Mouse (Mus musculus) midbrain, embryonic 14.5 days (tissue): ENCODE measurements around the gene Igsf21. TPM values are rescaled to one million over a fixed set of nuclear protein-coding genes. Genes with fewer than 3 reads are reported as not detected.

Experiments
- ATAC-seq: fragments of 200-750 bp; cut with Nextera tagmentation; 2 replicates; pipeline ENCODE4 v1.8.0; 2017; ENCODE audit warnings: moderate number of reproducible peaks, moderate library complexity; ENCODE audit not compliant: low FRiP score, low TSS enrichment
- DNase-seq: peaks from one replicate; pipeline ENCODE4 v3.0.0-alpha.2; 2015
- H3K27ac ChIP-seq: fragments of 300-500 bp; sonication (generic); replicated peaks from 2 replicates; pipeline ENCODE4 v1.5.1; 2014; ENCODE audit warnings: mild to moderate bottlenecking, low read depth, low read length, moderate library complexity
- H3K27me3 ChIP-seq: fragments of 300-500 bp; sonication (generic); 2 replicates; pipeline ENCODE4 v1.6.1; 2014; ENCODE audit warnings: low read length, control low read depth, mixed read lengths; ENCODE audit not compliant: control insufficient read depth, insufficient read depth
- H3K36me3 ChIP-seq: fragments of 300-500 bp; sonication (generic); 2 replicates; pipeline ENCODE4 v1.6.1; 2014; ENCODE audit warnings: low read length, control low read depth; ENCODE audit not compliant: control insufficient read depth, insufficient read depth
- H3K4me1 ChIP-seq: fragments of 300-500 bp; sonication (generic); 2 replicates; pipeline ENCODE4 v1.6.1; 2014; ENCODE audit warnings: mild to moderate bottlenecking, antibody characterized with exemption, low read length, control low read depth; ENCODE audit not compliant: control insufficient read depth, insufficient read depth
- H3K4me2 ChIP-seq: fragments of 300-500 bp; sonication (generic); 2 replicates; pipeline ENCODE4 v1.6.1; 2014; ENCODE audit warnings: mild to moderate bottlenecking, low read length, moderate library complexity
- H3K4me3 ChIP-seq: fragments of 300-500 bp; sonication (generic); replicated peaks from 2 replicates; pipeline ENCODE4 v1.5.1; 2014; ENCODE audit warnings: low read depth, low read length
- H3K9ac ChIP-seq: fragments of 300-500 bp; sonication (generic); replicated peaks from 2 replicates; pipeline ENCODE4 v1.6.1; 2014; ENCODE audit warnings: mild to moderate bottlenecking, low read length, moderate library complexity
- H3K9me3 ChIP-seq: fragments of 300-500 bp; sonication (generic); 2 replicates; pipeline ENCODE4 v1.6.1; 2016; ENCODE audit warnings: low read length, control low read depth, mixed read lengths; ENCODE audit not compliant: control insufficient read depth
- WGBS: fragments of 180-500 bp; shearing (Covaris S2); extraction: QIAGEN DNeasy Blood & Tissue Kit; methylation state at CpG from one replicate; pipeline ENCODE4 v1.1.7; 2014; 5-methylcytosine and 5-hydroxymethylcytosine counted together
- polyA plus RNA-seq: library from polyadenylated mRNA; unstranded; fragments of >200 nt; fragmentation: Nextera tagmentation; extraction: Ambion mirVana; gene quantifications from 2 replicates; pipeline ENCODE4 v1.2.1, GENCODE M21; 2014

The Igsf21 gene
- polyA plus RNA-seq, 1 experiment from 2014 or later = 64.9 TPM

DNA sequence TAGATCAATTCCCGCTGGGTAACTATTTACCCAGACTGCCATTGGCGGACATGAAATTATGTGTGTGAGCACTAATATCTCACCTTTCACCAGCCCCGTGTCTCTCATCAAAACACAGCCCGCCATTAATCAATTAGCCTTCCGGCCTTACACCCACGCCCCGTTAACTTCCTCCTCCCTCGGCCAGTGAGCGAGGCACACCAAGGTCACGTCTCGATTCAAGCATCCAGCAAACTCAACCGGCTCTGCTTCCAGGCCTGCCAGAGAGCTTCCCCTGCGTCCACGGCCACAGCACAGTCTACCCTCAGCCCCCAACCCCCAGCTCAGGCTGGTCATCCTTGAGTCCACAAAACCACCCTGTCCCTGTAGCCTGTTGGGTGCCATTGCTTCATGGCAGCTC lies 32.2 kb downstream of the Igsf21 start:
- no peak overlapping the region for H3K4me2 ChIP-seq
- DNase-seq (no peak), ATAC-seq (no peak)
- no peak overlapping the region for H3K9ac ChIP-seq
- 66% methylated on average over 14 of the region's 14 CpGs for WGBS
- no peaks in the 10 kb centered on the region for H3K27me3 ChIP-seq
- H3K4me1 ChIP-seq = peaks cover 46% of the 10 kb centered on the region
- no peaks in the 10 kb centered on the region for H3K36me3 ChIP-seq
- no peak overlapping the region for H3K27ac ChIP-seq
- H3K4me3 ChIP-seq = no peak overlapping the region
- no peaks in the 10 kb centered on the region for H3K9me3 ChIP-seq

DNA sequence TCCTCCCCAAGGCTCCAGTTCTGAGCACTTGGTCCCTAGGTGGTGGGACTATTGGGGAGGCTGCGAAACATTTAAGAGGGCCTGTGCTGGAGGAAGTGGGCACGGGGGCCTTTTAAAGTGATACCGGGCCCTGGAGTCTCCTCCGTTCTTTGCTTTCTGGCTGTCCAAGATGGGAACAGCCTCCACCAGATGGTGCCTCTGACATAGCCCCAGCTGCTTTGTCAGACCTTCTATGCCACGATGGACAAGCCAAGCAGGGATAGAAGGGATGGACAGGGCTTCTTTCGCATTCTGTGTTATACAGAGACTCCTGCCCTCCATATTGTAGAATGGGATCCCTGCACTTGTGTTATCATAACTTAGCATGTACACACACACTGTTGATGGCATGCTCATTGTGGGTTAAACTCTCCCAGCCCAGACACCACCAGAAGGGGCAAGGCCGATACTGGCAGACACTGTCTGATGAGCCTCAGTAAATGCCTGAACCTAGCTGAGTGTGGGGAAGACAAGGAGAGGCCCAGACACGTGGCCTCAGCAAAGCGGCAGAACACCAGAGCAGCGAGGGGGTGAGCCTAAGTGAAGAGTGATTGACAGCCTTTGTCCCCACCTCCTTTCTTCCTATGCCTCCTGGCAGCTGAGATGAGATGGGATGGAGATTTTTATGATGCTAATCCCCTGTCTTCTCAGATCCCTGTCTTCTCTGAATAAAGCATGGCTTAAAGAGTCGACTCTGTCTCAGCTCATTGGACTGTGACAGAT lies 36.3 kb downstream of the Igsf21 start:
- H3K36me3 ChIP-seq = no peaks in the 10 kb centered on the region
- ATAC-seq (peak; percentile 62; the same call in 1 of the 2 replicates), DNase-seq (peak; percentile 65)
- no peak overlapping the region for H3K4me2 ChIP-seq
- H3K27me3 ChIP-seq = no peaks in the 10 kb centered on the region
- peaks cover 36% of the 10 kb centered on the region for H3K4me1 ChIP-seq
- H3K9ac ChIP-seq = no peak overlapping the region
- H3K27ac ChIP-seq = peak overlapping the region; percentile 67
- H3K9me3 ChIP-seq = no peaks in the 10 kb centered on the region
- H3K4me3 ChIP-seq = no peak overlapping the region
- WGBS = 24% methylated on average over 11 of the region's 11 CpGs

DNA sequence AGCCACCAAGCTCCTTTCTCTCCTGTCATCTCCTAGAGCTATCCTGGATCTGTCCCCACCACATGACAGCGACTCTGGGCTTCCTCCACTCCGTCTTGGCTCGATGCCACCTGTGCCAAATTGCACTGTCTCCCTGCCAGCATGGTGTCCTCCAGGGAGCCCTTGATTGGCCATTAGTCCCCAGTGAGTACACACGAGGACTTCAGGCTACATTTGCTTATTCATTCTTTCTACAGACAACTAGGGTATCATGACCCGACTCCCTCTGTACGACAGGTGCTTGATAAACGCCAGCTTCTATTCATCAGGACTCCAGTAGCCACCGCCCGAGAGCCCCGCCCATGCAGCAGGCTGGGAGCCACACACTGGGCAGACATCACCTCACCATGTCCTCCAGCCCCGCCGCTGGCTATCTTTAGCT lies 40.8 kb downstream of the Igsf21 start:
- ATAC-seq (no peak), DNase-seq (peak; percentile 62)
- 65% methylated on average over 12 of the region's 12 CpGs for WGBS
- no peaks in the 10 kb centered on the region for H3K9me3 ChIP-seq
- H3K27me3 ChIP-seq = no peaks in the 10 kb centered on the region
- H3K9ac ChIP-seq = no peak overlapping the region
- H3K27ac ChIP-seq = no peak overlapping the region
- H3K4me3 ChIP-seq = no peak overlapping the region
- peaks cover 23% of the 10 kb centered on the region for H3K4me1 ChIP-seq
- H3K4me2 ChIP-seq = no peak overlapping the region
- H3K36me3 ChIP-seq = no peaks in the 10 kb centered on the region

DNA sequence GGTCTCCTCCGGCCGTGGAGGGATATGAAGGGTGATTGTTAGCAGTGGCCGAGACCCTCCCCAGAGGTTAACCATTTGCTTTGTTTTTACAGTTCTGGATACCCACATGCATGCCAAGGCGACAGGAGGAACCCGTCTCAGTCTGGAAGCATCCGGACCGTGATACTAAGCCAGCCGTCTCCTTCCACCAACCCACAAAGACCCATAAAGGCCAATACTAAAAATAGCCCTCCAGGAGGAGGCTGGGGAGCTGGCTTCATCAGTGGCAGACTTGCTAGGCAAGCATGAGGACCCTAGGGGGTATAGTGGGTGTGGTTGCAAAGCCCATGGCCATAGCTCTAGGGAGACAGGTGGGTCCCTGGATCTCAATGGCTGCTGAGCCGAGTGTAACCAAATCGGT lies 41.8 kb downstream of the Igsf21 start:
- no peak overlapping the region for H3K9ac ChIP-seq
- WGBS = 87% methylated on average over 10 of the region's 10 CpGs
- no peak overlapping the region for H3K4me3 ChIP-seq
- DNase-seq (no peak), ATAC-seq (no peak)
- H3K36me3 ChIP-seq = no peaks in the 10 kb centered on the region
- no peak overlapping the region for H3K27ac ChIP-seq
- H3K4me2 ChIP-seq = no peak overlapping the region
- H3K4me1 ChIP-seq = peaks cover 13% of the 10 kb centered on the region
- no peaks in the 10 kb centered on the region for H3K9me3 ChIP-seq
- no peaks in the 10 kb centered on the region for H3K27me3 ChIP-seq

DNA sequence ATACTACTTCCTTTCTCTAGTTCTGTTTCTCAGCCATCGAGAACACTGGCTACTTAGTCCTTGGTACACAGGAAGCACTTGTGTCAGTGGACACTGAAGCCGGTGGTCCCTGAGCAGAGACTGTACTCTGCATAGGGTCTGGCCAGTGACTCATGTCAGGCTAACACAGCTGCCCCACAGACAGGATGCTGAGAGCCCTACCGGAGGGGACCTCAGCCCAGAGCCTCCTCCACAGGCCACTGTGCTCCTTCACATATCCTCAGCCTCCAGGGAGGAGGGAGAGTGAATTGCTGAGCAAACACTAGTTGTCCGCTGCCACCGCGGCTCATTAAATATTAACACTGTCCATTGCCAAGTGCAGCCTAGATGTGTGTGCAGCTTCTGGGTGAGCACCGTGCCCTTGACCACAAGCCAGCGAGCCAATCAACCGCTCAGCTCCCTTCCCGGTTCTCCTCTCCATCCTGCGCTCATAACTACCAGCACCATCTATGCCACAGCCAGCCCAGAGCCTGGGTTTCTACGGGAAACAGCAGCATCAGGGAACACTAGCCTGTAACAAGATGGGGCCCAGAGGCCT lies 42.8 kb downstream of the Igsf21 start:
- WGBS = 80% methylated on average over 12 of the region's 12 CpGs
- Histone ChIP-seq H3K36me3 (no peaks in the 10 kb centered on the region), H3K4me1 (peaks cover 12% of the 10 kb centered on the region; the same call in 1 of the 2 replicates), H3K4me3 (no peak overlapping the region), H3K27me3 (no peaks in the 10 kb centered on the region), H3K4me2 (no peak overlapping the region), H3K9ac (no peak overlapping the region), H3K27ac (no peak overlapping the region), H3K9me3 (no peaks in the 10 kb centered on the region)
- DNase-seq (no peak), ATAC-seq (no peak)

DNA sequence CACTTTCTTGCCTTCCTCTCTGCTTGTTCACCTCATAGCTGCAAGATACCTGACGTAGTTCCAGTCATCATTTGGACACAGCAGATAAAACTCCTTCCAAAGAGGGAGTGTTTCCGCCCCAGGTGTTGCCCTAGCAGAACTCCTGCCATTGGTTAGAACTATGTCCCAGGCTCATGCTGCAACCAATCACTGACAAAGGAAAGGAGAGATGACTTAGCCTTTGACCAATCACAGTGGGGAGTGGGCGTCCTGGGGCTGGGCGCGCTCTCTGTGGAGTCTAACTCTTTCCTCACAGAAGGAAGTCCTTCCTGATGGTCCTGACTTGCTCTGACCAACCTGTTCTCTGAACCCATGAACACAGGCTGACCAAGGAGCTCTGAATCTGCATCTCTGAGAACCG lies 44.4 kb downstream of the Igsf21 start:
- H3K27me3 ChIP-seq = no peaks in the 10 kb centered on the region
- no peak overlapping the region for H3K9ac ChIP-seq
- H3K36me3 ChIP-seq = no peaks in the 10 kb centered on the region
- 48% methylated on average over 6 of the region's 6 CpGs for WGBS
- ATAC-seq = no peak
- no peak overlapping the region for H3K4me2 ChIP-seq
- no peak for DNase-seq
- H3K4me3 ChIP-seq = no peak overlapping the region
- H3K4me1 ChIP-seq = peaks cover 13% of the 10 kb centered on the region; the same call in 1 of the 2 replicates
- no peaks in the 10 kb centered on the region for H3K9me3 ChIP-seq
- H3K27ac ChIP-seq = no peak overlapping the region

DNA sequence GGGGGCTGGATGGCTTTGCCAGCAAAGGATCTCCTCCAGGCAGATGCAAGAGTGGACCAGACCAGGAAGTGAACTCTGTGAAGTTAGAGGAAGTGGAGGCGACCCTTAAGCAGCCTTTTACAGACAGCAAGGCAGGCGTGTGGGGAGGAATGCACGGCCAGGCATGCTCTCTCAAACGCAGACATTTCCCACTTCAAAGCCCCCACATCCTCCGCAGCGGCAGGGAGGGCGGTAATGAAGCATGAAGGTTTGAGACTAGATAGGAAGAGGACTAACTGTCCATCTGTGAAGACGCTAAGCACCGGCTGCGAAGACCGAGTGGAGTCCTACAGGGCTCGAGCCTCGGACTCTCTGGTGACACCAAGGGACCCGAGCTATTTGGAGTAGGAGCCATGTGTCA lies 46.3 kb downstream of the Igsf21 start:
- Histone ChIP-seq H3K27me3 (no peaks in the 10 kb centered on the region), H3K4me3 (no peak overlapping the region), H3K36me3 (no peaks in the 10 kb centered on the region), H3K9ac (no peak overlapping the region), H3K4me2 (no peak overlapping the region), H3K4me1 (peaks cover 14% of the 10 kb centered on the region; the same call in 1 of the 2 replicates), H3K27ac (no peak overlapping the region), H3K9me3 (no peaks in the 10 kb centered on the region)
- WGBS = 83% methylated on average over 14 of the region's 14 CpGs
- ATAC-seq = no peak
- no peak for DNase-seq

DNA sequence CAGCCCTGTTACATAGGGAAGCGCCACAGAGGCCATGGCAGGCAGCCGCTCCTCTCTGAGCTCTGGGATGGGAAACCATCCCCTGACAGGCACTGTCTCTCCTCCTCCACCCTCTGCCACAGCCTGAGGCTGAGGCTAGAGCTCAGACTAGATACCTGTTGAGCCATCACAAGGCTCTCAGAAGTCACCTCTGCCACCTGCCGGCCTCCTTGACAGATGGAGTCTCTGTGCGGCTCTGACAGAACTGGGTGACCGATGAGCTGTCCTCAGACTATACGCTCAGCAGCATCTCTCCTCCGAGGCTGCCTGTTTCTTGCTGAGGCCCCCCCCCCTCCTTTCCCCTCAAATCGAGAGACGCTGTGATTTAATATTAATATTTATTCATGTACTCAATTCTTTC lies 49.9 kb downstream of the Igsf21 start:
- Histone ChIP-seq H3K4me1 (peaks cover 17% of the 10 kb centered on the region), H3K36me3 (no peaks in the 10 kb centered on the region), H3K4me2 (no peak overlapping the region), H3K27me3 (no peaks in the 10 kb centered on the region), H3K27ac (peak overlapping the region; percentile 45; the same call in 1 of the 2 replicates), H3K9me3 (no peaks in the 10 kb centered on the region), H3K4me3 (no peak overlapping the region), H3K9ac (no peak overlapping the region)
- WGBS = 45% methylated on average over 9 of the region's 9 CpGs
- ATAC-seq = peak; percentile 17; the same call in 1 of the 2 replicates
- DNase-seq = peak; percentile 51
